22 mouse cellular contexts compared by ENCODE assay signal in genomic region chr9:119313096-119313495, GRCm38 (mm10). TPM values are rescaled to one million over a fixed set of nuclear protein-coding genes. Genes with fewer than 3 reads are reported as not detected.
A peak's percentile ranks its signal among the peaks of the same experiment; 100 is the strongest.
DNase-seq lines count a peak whose midpoint lies in the region; ATAC-seq and TF ChIP-seq lines count a peak whose summit lies in the region.
"Had no signal": no experiment of that assay in that cellular context is flagged by ENCODE, and none has a peak within 500 bp of the region (broad histone marks: within the 10 kb centered on the region; RNA-seq: fewer than 3 reads in every experiment).

No protein-coding gene starts in this region.

- peak; percentile 28; the same call in 1 of the 2 replicates for ATAC-seq in kidney, embryonic 14.5 days (ENCODE audit: low FRiP score, low TSS enrichment)
- ATAC-seq: activated CD4-positive, CD25-positive, alpha-beta regulatory T cell, adult 4 months; forebrain, embryonic 15.5 days; intestine, embryonic 16.5 days; Patski had no signal

- no peak overlapping the region for H3K4me3 ChIP-seq in cerebellum, adult 2 months (replicated peaks; ENCODE audit: insufficient read depth, low read depth, low read length)
- no peak overlapping the region for H3K4me3 ChIP-seq in kidney, embryonic 14.5 days (ENCODE audit: low read length)
- H3K4me3 ChIP-seq: embryonic facial prominence, embryonic 12.5 days; forebrain, embryonic 15.5 days; heart, embryonic 13.5 days; hindbrain, embryonic 15.5 days had no signal

- peak; percentile 36 to 51 for DNase-seq in cerebellum, adult 2 months
- no peak for DNase-seq in cerebellum, adult 8-10 months
- DNase-seq in kidney, adult 8-10 months: no peak
- peak; percentile 20 to 32 for DNase-seq in cerebellum, postnatal 10 days
- no peak for DNase-seq in liver
- DNase-seq in embryo, embryonic 9.5 days (ENCODE audit: extremely low spot score): no peak
- DNase-seq: adrenal gland, postnatal 25 days; embryo, embryonic 11 days; gastrocnemius, postnatal 14 days; heart, postnatal 36 days; kidney, adult 2 months had no signal

- TF ChIP-seq CTCF in cerebellum, adult 2 months (IDR thresholded peaks at IDR 0.05; ENCODE audit: borderline replicate concordance, insufficient read depth, low read depth, low read length): no peak

- H3K27ac ChIP-seq in cerebellum, adult 2 months (ENCODE audit: insufficient read depth, low read length): no peak overlapping the region
- H3K27ac ChIP-seq in kidney, embryonic 14.5 days (ENCODE audit: low read depth, low read length): no peak overlapping the region
- H3K27ac ChIP-seq: embryonic facial prominence, embryonic 12.5 days; forebrain, embryonic 15.5 days; heart, embryonic 13.5 days; hindbrain, embryonic 15.5 days had no signal

- no peaks in the 10 kb centered on the region for H3K9me3 ChIP-seq in kidney, embryonic 14.5 days (ENCODE audit: control insufficient read depth, low read length)
- H3K9me3 ChIP-seq: embryonic facial prominence, embryonic 12.5 days; forebrain, embryonic 15.5 days; heart, embryonic 13.5 days; hindbrain, embryonic 15.5 days had no signal

- H3K27me3 ChIP-seq in cerebellum, adult 2 months (ENCODE audit: control insufficient read depth, insufficient read depth, low read length): no peaks in the 10 kb centered on the region
- no peaks in the 10 kb centered on the region for H3K27me3 ChIP-seq in kidney, embryonic 14.5 days (ENCODE audit: control insufficient read depth, insufficient read depth, low read length)
- H3K27me3 ChIP-seq: CH12.LX; embryonic facial prominence, embryonic 12.5 days; forebrain, embryonic 15.5 days; heart, embryonic 13.5 days; hindbrain, embryonic 15.5 days; Patski had no signal

- no peak overlapping the region for H3K9ac ChIP-seq in kidney, embryonic 14.5 days (ENCODE audit: low read depth, low read length)
- H3K9ac ChIP-seq: embryonic facial prominence, embryonic 12.5 days; forebrain, embryonic 15.5 days; heart, embryonic 13.5 days; hindbrain, embryonic 15.5 days had no signal

- peaks cover 7% of the 10 kb centered on the region for H3K4me1 ChIP-seq in cerebellum, adult 2 months (ENCODE audit: control insufficient read depth, insufficient read depth, low read length)
- no peaks in the 10 kb centered on the region for H3K4me1 ChIP-seq in kidney, embryonic 14.5 days (ENCODE audit: control insufficient read depth, insufficient read depth, low read length)
- H3K4me1 ChIP-seq: embryonic facial prominence, embryonic 12.5 days; forebrain, embryonic 15.5 days; hindbrain, embryonic 15.5 days had no signal

- H3K36me3 ChIP-seq in kidney, embryonic 14.5 days (ENCODE audit: control insufficient read depth, insufficient read depth, low read length): no peaks in the 10 kb centered on the region
- H3K36me3 ChIP-seq: embryonic facial prominence, embryonic 12.5 days; forebrain, embryonic 15.5 days; hindbrain, embryonic 15.5 days had no signal

- WGBS in cerebellum, adult 2 months: 8% methylated on average over 10 of the region's 10 CpGs
- WGBS in kidney, embryonic 14.5 days: 94% methylated on average over 10 of the region's 10 CpGs

- no peak overlapping the region for H3K4me2 ChIP-seq in kidney, embryonic 14.5 days (replicated peaks; ENCODE audit: low read depth, low read length)
- H3K4me2 ChIP-seq: embryonic facial prominence, embryonic 12.5 days; forebrain, embryonic 15.5 days; heart, embryonic 13.5 days; hindbrain, embryonic 15.5 days had no signal

- TF ChIP-seq POLR2A in cerebellum, adult 2 months (IDR thresholded peaks at IDR 0.05; ENCODE audit: borderline replicate concordance, insufficient read depth, low read length): no peak

RNA-seq across cellular contexts. Expression of gene Oxsr1, which starts 9.1 kb away (rescaled TPM):
- polyA plus RNA-seq in cerebellum, adult 2 months (2012; rRNA removed): 45.7 and 47.9 TPM in 2 replicates
- 11.9 and 18.9 TPM in 2 replicates for polyA plus RNA-seq in kidney, embryonic 14.5 days (2014; fragmentation: Nextera tagmentation; extraction: Ambion mirVana)

RNA-seq across cellular contexts. Expression of gene Acaa1a, which starts 26.4 kb away (rescaled TPM):
- 135 and 139 TPM in 2 replicates for polyA plus RNA-seq in cerebellum, adult 2 months (2012; rRNA removed)
- 74.5 and 87.7 TPM in 2 replicates for polyA plus RNA-seq in kidney, embryonic 14.5 days (2014; fragmentation: Nextera tagmentation; extraction: Ambion mirVana)

RNA-seq across cellular contexts. Expression of gene Myd88, which starts 28.1 kb away (rescaled TPM):
- polyA plus RNA-seq in cerebellum, adult 2 months (2012; rRNA removed): 5.4 and 6.1 TPM in 2 replicates
- polyA plus RNA-seq in kidney, embryonic 14.5 days (2014; fragmentation: Nextera tagmentation; extraction: Ambion mirVana): 17.5 and 21.3 TPM in 2 replicates

RNA-seq across cellular contexts. Expression of gene Xylb, which starts 44.1 kb away (rescaled TPM):
- polyA plus RNA-seq in cerebellum, adult 2 months (2012; rRNA removed): 5.9 and 6.1 TPM in 2 replicates
- polyA plus RNA-seq in kidney, embryonic 14.5 days (2014; fragmentation: Nextera tagmentation; extraction: Ambion mirVana): 7.2 and 17.9 TPM in 2 replicates

RNA-seq across cellular contexts. Expression of gene Slc22a14, which starts 52.3 kb away (rescaled TPM):
- not detected in 2 replicates for polyA plus RNA-seq in cerebellum, adult 2 months (2012; rRNA removed)
- polyA plus RNA-seq in kidney, embryonic 14.5 days (2014; fragmentation: Nextera tagmentation; extraction: Ambion mirVana): not detected in 2 replicates
- polyA plus RNA-seq: activated CD4-positive, CD25-positive, alpha-beta regulatory T cell, adult 4 months; embryonic facial prominence, embryonic 12.5 days; forebrain, embryonic 11.5 days; heart, embryonic 13.5 days; hindbrain, embryonic 11.5 days; hindbrain, embryonic 15.5 days had no signal

Comparison
In these comparisons a context has a peak if more than half of its experiments do, and no peak if none do; other contexts are left out.
1. DNase-seq: peak in cerebellum, adult 2 months (2 of 2) and cerebellum, postnatal 10 days (2 of 2); none in cerebellum, adult 8-10 months (single experiment), kidney, adult 8-10 months (0 of 2), liver (single experiment) and embryo, embryonic 9.5 days (single experiment).